Mouse (Mus musculus) granulocyte monocyte progenitor cell, adult 5-6 weeks (primary cell): ENCODE measurements around the gene Tsc22d2. TPM values are rescaled to one million over a fixed set of nuclear protein-coding genes. Genes with fewer than 3 reads are reported as not detected.

Source experiments
- ATAC-seq: replicated peaks from 2 replicates; pipeline ENCODE4 v1.8.0; 2016; ENCODE audit warnings: mild to moderate bottlenecking, moderate TSS enrichment, inconsistent platforms; ENCODE audit not compliant: poor library complexity, severe bottlenecking
- total RNA-seq, 2 experiments: library from RNA; stranded (forward) in 1 of 2; stranded (reverse) in 1 of 2; fragments of 200-712, 200-1000 nt in 1 of 2; fragments of >200 nt in 1 of 2; fragmentation: Nextera tagmentation in 1 of 2; gene quantifications; 2 replicates each; pipeline ENCODE4 v1.2.3; 2014 to 2017

Gene Tsc22d2
- total RNA-seq (2014; fragmentation: Nextera tagmentation) (9.2 and 14.0 TPM in 2 replicates), total RNA-seq (2017) (7.9 and 11.0 TPM in 2 replicates)

GRCm38 (mm10) chr3:58414234-58414938, at the start of gene Tsc22d2:
Gene Tsc22d2, plus strand, starts transcription at chr3:58414715.
- peak; percentile 42 for ATAC-seq

- ATAC-seq, result no peak
Measured at GRCm38 (mm10) chr3:58366756-58367155, 47.8 kb upstream of the Tsc22d2 start.

GRCm38 (mm10) chr3:58370811-58371210, 43.7 kb upstream of the Tsc22d2 start:
- no peak for ATAC-seq

- no peak for ATAC-seq
Measured at GRCm38 (mm10) chr3:58372066-58372904, 42.2 kb upstream of the Tsc22d2 start.

- ATAC-seq, result no peak
Measured at GRCm38 (mm10) chr3:58372905-58373208, 41.7 kb upstream of the Tsc22d2 start.

GRCm38 (mm10) chr3:58374281-58374680, 40.2 kb upstream of the Tsc22d2 start:
- no peak for ATAC-seq

GRCm38 (mm10) chr3:58376713-58377112, 37.8 kb upstream of the Tsc22d2 start:
- peak; percentile 62 for ATAC-seq

GRCm38 (mm10) chr3:58377589-58378134, 36.9 kb upstream of the Tsc22d2 start:
- ATAC-seq, result no peak

GRCm38 (mm10) chr3:58382676-58383075, 31.8 kb upstream of the Tsc22d2 start:
- ATAC-seq, result no peak

- ATAC-seq, result no peak
Measured at GRCm38 (mm10) chr3:58385060-58385459, 29.5 kb upstream of the Tsc22d2 start.

- no peak for ATAC-seq
Measured at GRCm38 (mm10) chr3:58388731-58389130, 25.8 kb upstream of the Tsc22d2 start.

GRCm38 (mm10) chr3:58398541-58398940, 16.0 kb upstream of the Tsc22d2 start:
- ATAC-seq, result no peak

GRCm38 (mm10) chr3:58399931-58400330, 14.6 kb upstream of the Tsc22d2 start:
- no peak for ATAC-seq

GRCm38 (mm10) chr3:58411669-58412068, 2.8 kb upstream of the Tsc22d2 start:
- no peak for ATAC-seq

- no peak for ATAC-seq
Measured at GRCm38 (mm10) chr3:58413671-58414070, 844 bp upstream of the Tsc22d2 start.

GRCm38 (mm10) chr3:58414986-58415883, 720 bp downstream of the Tsc22d2 start:
- peak; percentile 12 for ATAC-seq

GRCm38 (mm10) chr3:58415884-58416725, 1.6 kb downstream of the Tsc22d2 start:
- ATAC-seq, result peak; percentile 68

GRCm38 (mm10) chr3:58416726-58417437, 2.4 kb downstream of the Tsc22d2 start:
- ATAC-seq, result peak; percentile 18
